8 mouse cellular contexts compared by ENCODE assay signal in genomic region chr8:110901839-110902578, GRCm38 (mm10). TPM values are rescaled to one million over a fixed set of nuclear protein-coding genes. Genes with fewer than 3 reads are reported as not detected.
DNase-seq lines count a peak whose midpoint lies in the region; ATAC-seq and TF ChIP-seq lines count a peak whose summit lies in the region.

Gene Fuk, minus strand, starts transcription at chr8:110902488.

- H3K9ac ChIP-seq in CH12.LX (ENCODE audit: insufficient read depth, low read depth) = peak within 1 kb of the TSS; percentile 59
- peak within 1 kb of the TSS; percentile 77 for H3K9ac ChIP-seq in heart, embryonic 15.5 days
- peak within 1 kb of the TSS; percentile 63 for H3K9ac ChIP-seq in liver, embryonic 14.5 days (replicated peaks)
- peak within 1 kb of the TSS; percentile 64 for H3K9ac ChIP-seq in neural tube, embryonic 11.5 days (ENCODE audit: low read length)
- H3K9ac ChIP-seq in stomach, embryonic 16.5 days (ENCODE audit: low read length) = peak within 1 kb of the TSS; percentile 83

- no peak for TF ChIP-seq EP300 in CH12.LX (IDR thresholded peaks at IDR 0.05; ENCODE audit: low read length)
- TF ChIP-seq EP300 in liver, embryonic 14.5 days (IDR thresholded peaks at IDR 0.05; ENCODE audit: low read depth) = no peak

- TF ChIP-seq RAD21 in CH12.LX (IDR thresholded peaks at IDR 0.05; ENCODE audit: low read depth, low read length) = no peak

- peak; percentile 73 for TF ChIP-seq POLR2A in CH12.LX (IDR thresholded peaks at IDR 0.05; ENCODE audit: low read depth, low read length)

- no peak within 1 kb of the TSS for H3K27ac ChIP-seq in CH12.LX (ENCODE audit: insufficient read depth, low read depth)
- peak within 1 kb of the TSS; percentile 83 for H3K27ac ChIP-seq in forebrain, embryonic 10.5 days
- H3K27ac ChIP-seq in heart, embryonic 15.5 days = no peak within 1 kb of the TSS
- no peak within 1 kb of the TSS for H3K27ac ChIP-seq in liver, embryonic 14.5 days
- no peak within 1 kb of the TSS for H3K27ac ChIP-seq in neural tube, embryonic 11.5 days (ENCODE audit: low read depth, low read length)
- H3K27ac ChIP-seq in stomach, embryonic 16.5 days (ENCODE audit: low read length) = peak within 1 kb of the TSS; percentile 31; the same call in 1 of the 2 replicates

- H3K4me1 ChIP-seq in CH12.LX (ENCODE audit: control insufficient read depth in 1 of 2, insufficient read depth in 2 of 2) = peaks cover 4 to 10% of the 10 kb centered on the region in 2 experiments; a peak in 2 of 4 replicates
- peaks cover 11% of the 10 kb centered on the region for H3K4me1 ChIP-seq in forebrain, embryonic 10.5 days
- peaks cover 2% of the 10 kb centered on the region; the same call in 1 of the 2 replicates for H3K4me1 ChIP-seq in heart, embryonic 15.5 days (replicated peaks)
- peaks cover 6 to 9% of the 10 kb centered on the region in 2 experiments; a peak in 3 of 4 replicates for H3K4me1 ChIP-seq in liver, embryonic 14.5 days (replicated peaks; ENCODE audit: control insufficient read depth in 2 of 2, insufficient read depth in 2 of 2, low read length in 1 of 2)
- H3K4me1 ChIP-seq in neural tube, embryonic 11.5 days (ENCODE audit: control insufficient read depth, insufficient read depth, low read length) = no peaks in the 10 kb centered on the region
- peaks cover 3% of the 10 kb centered on the region for H3K4me1 ChIP-seq in stomach, embryonic 16.5 days (ENCODE audit: control insufficient read depth, insufficient read depth, low read length)

- H3K36me3 ChIP-seq in CH12.LX (replicated peaks in 1 of 2; ENCODE audit: control insufficient read depth in 1 of 2, insufficient read depth in 1 of 2, low read length in 1 of 2) = peaks cover 20 to 27% of the 10 kb centered on the region in 2 experiments
- H3K36me3 ChIP-seq in forebrain, embryonic 10.5 days (replicated peaks) = peaks cover 20% of the 10 kb centered on the region
- peaks cover 9% of the 10 kb centered on the region; the same call in 1 of the 2 replicates for H3K36me3 ChIP-seq in heart, embryonic 15.5 days
- H3K36me3 ChIP-seq in liver, embryonic 14.5 days (replicated peaks; ENCODE audit: control insufficient read depth, insufficient read depth, low read depth) = no peaks in the 10 kb centered on the region
- H3K36me3 ChIP-seq in neural tube, embryonic 11.5 days (ENCODE audit: control insufficient read depth, insufficient read depth, low read length) = no peaks in the 10 kb centered on the region
- H3K36me3 ChIP-seq in stomach, embryonic 16.5 days (ENCODE audit: control insufficient read depth, insufficient read depth, low read length) = no peaks in the 10 kb centered on the region

- peak; percentile 89 for ATAC-seq in heart, embryonic 15.5 days (replicated peaks; ENCODE audit: insufficient number of reproducible peaks, insufficient read depth, low FRiP score, low read depth)
- peak; percentile 91 for ATAC-seq in liver, embryonic 14.5 days (ENCODE audit: insufficient read depth)
- ATAC-seq in neural tube, embryonic 11.5 days (ENCODE audit: insufficient read depth, low FRiP score, low TSS enrichment) = peak; percentile 87
- peak; percentile 93 for ATAC-seq in stomach, embryonic 16.5 days (ENCODE audit: insufficient read depth, low FRiP score)

- peak within 1 kb of the TSS; percentile 71 to 78 (median 75) for H3K4me3 ChIP-seq in CH12.LX (replicated peaks in 1 of 3; ENCODE audit: low read depth in 2 of 3, low read length in 2 of 3, poor library complexity in 1 of 3)
- H3K4me3 ChIP-seq in forebrain, embryonic 10.5 days = peak within 1 kb of the TSS; percentile 69
- H3K4me3 ChIP-seq in heart, embryonic 15.5 days = peak within 1 kb of the TSS; percentile 86
- peak within 1 kb of the TSS; percentile 85 to 92 for H3K4me3 ChIP-seq in liver, embryonic 14.5 days (ENCODE audit: insufficient read depth in 1 of 2, low read depth in 2 of 2, low read length in 2 of 2)
- peak within 1 kb of the TSS; percentile 55 for H3K4me3 ChIP-seq in neural tube, embryonic 11.5 days (ENCODE audit: low read depth, low read length)
- peak within 1 kb of the TSS; percentile 78 for H3K4me3 ChIP-seq in stomach, embryonic 16.5 days (replicated peaks; ENCODE audit: low read length)

- peak within 1 kb of the TSS; percentile 95 for H3K4me2 ChIP-seq in CH12.LX (ENCODE audit: insufficient read depth, low read depth, poor library complexity, severe bottlenecking)
- H3K4me2 ChIP-seq in heart, embryonic 15.5 days = peak within 1 kb of the TSS; percentile 67
- peak within 1 kb of the TSS; percentile 86 for H3K4me2 ChIP-seq in liver, embryonic 14.5 days (ENCODE audit: low read depth)
- H3K4me2 ChIP-seq in neural tube, embryonic 11.5 days (ENCODE audit: low read depth) = peak within 1 kb of the TSS; percentile 45
- peak within 1 kb of the TSS; percentile 62 for H3K4me2 ChIP-seq in stomach, embryonic 16.5 days (ENCODE audit: low read depth, low read length)

- TF ChIP-seq CTCF in CH12.LX (conservative IDR thresholded peaks at IDR 0.05 in 1 of 2, IDR thresholded peaks at IDR 0.05 in 1 of 2; ENCODE audit: low read depth in 2 of 2, low read length in 2 of 2) = no peak
- TF ChIP-seq CTCF in liver, embryonic 14.5 days (IDR thresholded peaks at IDR 0.05; ENCODE audit: low read depth) = no peak

- in situ Hi-C loops in CH12.LX (cut with MboI; ENCODE audit: low pct_ligation_motif_present, low pct_unique_long_range_greater_than_20kb, low sequenced_read_pairs) = no loop called here

- H3K27me3 ChIP-seq in CH12.LX (replicated peaks) = no peaks in the 10 kb centered on the region
- H3K27me3 ChIP-seq in forebrain, embryonic 10.5 days (ENCODE audit: poor library complexity, severe bottlenecking) = no peaks in the 10 kb centered on the region
- no peaks in the 10 kb centered on the region for H3K27me3 ChIP-seq in heart, embryonic 15.5 days
- no peaks in the 10 kb centered on the region for H3K27me3 ChIP-seq in liver, embryonic 14.5 days (ENCODE audit: control insufficient read depth, insufficient read depth, low read length)
- no peaks in the 10 kb centered on the region for H3K27me3 ChIP-seq in neural tube, embryonic 11.5 days (ENCODE audit: control insufficient read depth, insufficient read depth, low read length)
- H3K27me3 ChIP-seq in stomach, embryonic 16.5 days (ENCODE audit: control insufficient read depth, insufficient read depth, low read length) = no peaks in the 10 kb centered on the region

- H3K79me2 ChIP-seq in CH12.LX (replicated peaks; ENCODE audit: control insufficient read depth, extremely low read depth, insufficient read depth, poor library complexity, severe bottlenecking) = peaks cover 2% of the 10 kb centered on the region; the same call in 1 of the 2 replicates

- dilution Hi-C loops in CH12.LX (cut with MboI; ENCODE audit: extremely low pct_ligation_motif_present, extremely low pct_unique_long_range_greater_than_20kb, low sequenced_read_pairs) = no loop called here

- DNase-seq in CH12.LX (ENCODE audit: extremely low read depth) = peak; percentile 71
- peak; percentile 60 for DNase-seq in c-Kit-positive CD71-negative TER-119-negative erythroid progenitor cells, embryonic 14.5 days (ENCODE audit: low read depth)
- peak; percentile 77 for DNase-seq in forebrain, embryonic 10.5 days (ENCODE audit: extremely low spot score, low spot score)
- DNase-seq in kidney, postnatal 25 days = peak; percentile 91 to 92
- DNase-seq in liver, embryonic 14.5 days (ENCODE audit: low read depth in 3 of 3, low spot score in 3 of 3) = peak; percentile 56 to 64 (median 61)
- peak; percentile 82 for DNase-seq in neural tube, embryonic 11.5 days (ENCODE audit: low spot score)

- H3K9me3 ChIP-seq in CH12.LX (replicated peaks; ENCODE audit: low read length) = no peaks in the 10 kb centered on the region
- H3K9me3 ChIP-seq in forebrain, embryonic 10.5 days = no peaks in the 10 kb centered on the region
- no peaks in the 10 kb centered on the region for H3K9me3 ChIP-seq in heart, embryonic 15.5 days (replicated peaks)
- no peaks in the 10 kb centered on the region for H3K9me3 ChIP-seq in liver, embryonic 14.5 days (ENCODE audit: control insufficient read depth, low read length)
- no peaks in the 10 kb centered on the region for H3K9me3 ChIP-seq in neural tube, embryonic 11.5 days (ENCODE audit: control insufficient read depth, low read length)
- H3K9me3 ChIP-seq in stomach, embryonic 16.5 days (replicated peaks; ENCODE audit: control insufficient read depth, low read length) = no peaks in the 10 kb centered on the region

- 2% methylated on average over 30 of the region's 30 CpGs for WGBS in forebrain, embryonic 10.5 days
- 3% methylated on average over 30 of the region's 30 CpGs for WGBS in heart, embryonic 15.5 days
- 3% methylated on average over 30 of the region's 30 CpGs for WGBS in liver, embryonic 14.5 days (ENCODE audit: insufficient replicate concordance)
- 4% methylated on average over 30 of the region's 30 CpGs for WGBS in neural tube, embryonic 11.5 days
- WGBS in stomach, embryonic 16.5 days = 3% methylated on average over 30 of the region's 30 CpGs

TF ChIP-seq in CH12.LX, 34 proteins besides CTCF, POLR2A, EP300 and RAD21 (continues in another document):
- TF ChIP-seq BHLHE40 (IDR thresholded peaks at IDR 0.05; ENCODE audit: low read depth, low read length) (no peak), RCOR1 (conservative IDR thresholded peaks at IDR 0.05; ENCODE audit: low read depth, low read length) (no peak), ZKSCAN1 (IDR thresholded peaks at IDR 0.05; ENCODE audit: borderline replicate concordance, low read depth, low read length) (no peak), IRF4 (IDR thresholded peaks at IDR 0.05; ENCODE audit: low read depth, low read length) (no peak), UBTF (IDR thresholded peaks at IDR 0.05; ENCODE audit: low read depth, low read length) (no peak), SMC3 (IDR thresholded peaks at IDR 0.05; ENCODE audit: low read depth, low read length) (no peak), MYC (IDR thresholded peaks at IDR 0.05; ENCODE audit: low read depth, low read length) (no peak), TCF12 (IDR thresholded peaks at IDR 0.05; ENCODE audit: low read depth, low read length) (peak; percentile 49; the same call in 1 of the 2 replicates), GABPA (IDR thresholded peaks at IDR 0.05; ENCODE audit: insufficient replicate concordance, low read depth, low read length) (peak; percentile 57; the same call in 1 of the 2 replicates), JUN (IDR thresholded peaks at IDR 0.05; ENCODE audit: insufficient read depth, low read depth, low read length) (no peak), ETS1 (conservative IDR thresholded peaks at IDR 0.05; ENCODE audit: low read depth, low read length) (no peak)

RNA-seq across cellular contexts. Expression of gene Fuk, which starts in this region (rescaled TPM):
- total RNA-seq in CH12.LX (2012; rRNA removed) = 14.3 and 14.4 TPM in 2 replicates
- total RNA-seq in CH12.LX (2014; rRNA removed) = 6.6 and 6.8 TPM in 2 replicates
- polyA plus RNA-seq in CH12.LX (2012; ENCODE audit: insufficient read length, low read depth) = 6.4 and 7.0 TPM in 2 replicates
- 13.5 and 13.8 TPM in 2 replicates for polyA plus RNA-seq in forebrain, embryonic 10.5 days (2016; fragmentation: Nextera tagmentation; extraction: Ambion mirVana)
- polyA plus RNA-seq in heart, embryonic 15.5 days (2015; fragmentation: Nextera tagmentation; extraction: Ambion mirVana) = 4.8 and 7.1 TPM in 2 replicates
- polyA plus RNA-seq in liver, embryonic 14.5 days (2012; rRNA removed) = 2.5 and 2.8 TPM in 2 replicates
- 1.3 and 1.5 TPM in 2 replicates for polyA plus RNA-seq in liver, embryonic 14.5 days (2014; fragmentation: Nextera tagmentation; extraction: Ambion mirVana)
- polyA plus RNA-seq in neural tube, embryonic 11.5 days (2014; fragmentation: Nextera tagmentation; extraction: Ambion mirVana) = 6.4 and 7.5 TPM in 2 replicates
- 12.2 and 13.3 TPM in 2 replicates for polyA plus RNA-seq in stomach, embryonic 16.5 days (2015; fragmentation: Nextera tagmentation; extraction: Ambion mirVana)

Comparison
In these comparisons a context has a peak if more than half of its experiments do, and no peak if none do; other contexts are left out.
1. H3K27ac ChIP-seq: peak in forebrain, embryonic 10.5 days (single experiment) and stomach, embryonic 16.5 days (single experiment); none in CH12.LX (single experiment), heart, embryonic 15.5 days (single experiment), liver, embryonic 14.5 days (single experiment) and neural tube, embryonic 11.5 days (single experiment).
2. H3K4me2 ChIP-seq: peak in every context shown above with its lines; median percentile 95 in CH12.LX; 86 in liver, embryonic 14.5 days; 67 in heart, embryonic 15.5 days; 62 in stomach, embryonic 16.5 days; 45 in neural tube, embryonic 11.5 days.
3. Peak in every context shown above with its lines, with median percentiles within 50 percentile points of each other: DNase-seq, H3K4me3 ChIP-seq, H3K9ac ChIP-seq and ATAC-seq.